Mouse (Mus musculus): Measurements from ENCODE around the gene Rassf7.

Rassf7 gene

GRCm38 (mm10) chr7:141215101-141215879 is at the start of gene Rassf7:
Gene Rassf7 (plus strand): TSS chr7:141215860.
- peak; percentile 98 for DNase-seq (ENCODE audit: extremely low spot score)

- no peak for DNase-seq (ENCODE audit: extremely low spot score)
Observed at GRCm38 (mm10) chr7:141167901-141168517, 47.7 kb upstream of the Rassf7 start.

GRCm38 (mm10) chr7:141168518-141168953 is 47.1 kb upstream of the Rassf7 start:
- peak; percentile 46 for DNase-seq (ENCODE audit: extremely low spot score)

GRCm38 (mm10) chr7:141169300-141169699 is 46.4 kb upstream of the Rassf7 start:
- DNase-seq (ENCODE audit: extremely low spot score): no peak

GRCm38 (mm10) chr7:141169866-141170265 is 45.8 kb upstream of the Rassf7 start:
- DNase-seq (ENCODE audit: extremely low spot score): no peak

GRCm38 (mm10) chr7:141172116-141173006 is 43.3 kb upstream of the Rassf7 start, which contains the start of gene Rnh1:
Gene Rnh1 (minus strand): TSS chr7:141172857.
- peak; percentile 96 for DNase-seq (ENCODE audit: extremely low spot score)

GRCm38 (mm10) chr7:141173323-141173850 is 42.3 kb upstream of the Rassf7 start:
- DNase-seq (ENCODE audit: extremely low spot score): no peak

- DNase-seq (ENCODE audit: extremely low spot score): no peak
Observed at GRCm38 (mm10) chr7:141175068-141175467, 40.6 kb upstream of the Rassf7 start.

GRCm38 (mm10) chr7:141176173-141176572 is 39.5 kb upstream of the Rassf7 start:
- DNase-seq (ENCODE audit: extremely low spot score): peak; percentile 83

- no peak for DNase-seq (ENCODE audit: extremely low spot score)
Observed at GRCm38 (mm10) chr7:141188194-141188593, 27.5 kb upstream of the Rassf7 start.

GRCm38 (mm10) chr7:141188733-141189132 is 26.9 kb upstream of the Rassf7 start:
- no peak for DNase-seq (ENCODE audit: extremely low spot score)

GRCm38 (mm10) chr7:141190220-141190619 is 25.4 kb upstream of the Rassf7 start:
- no peak for DNase-seq (ENCODE audit: extremely low spot score)

GRCm38 (mm10) chr7:141191036-141191435 is 24.6 kb upstream of the Rassf7 start:
- no peak for DNase-seq (ENCODE audit: extremely low spot score)

- DNase-seq (ENCODE audit: extremely low spot score): no peak
Observed at GRCm38 (mm10) chr7:141191796-141192685, 23.6 kb upstream of the Rassf7 start.

GRCm38 (mm10) chr7:141192776-141193347 is 22.8 kb upstream of the Rassf7 start:
- no peak for DNase-seq (ENCODE audit: extremely low spot score)

GRCm38 (mm10) chr7:141193348-141193856 is 22.3 kb upstream of the Rassf7 start:
- DNase-seq (ENCODE audit: extremely low spot score): peak; percentile 69

GRCm38 (mm10) chr7:141193948-141194347 is 21.7 kb upstream of the Rassf7 start, which contains the start of the genes Hras and Lrrc56:
Gene Hras (minus strand): TSS chr7:141194005.
Gene Lrrc56 (plus strand): TSS chr7:141194157.
- peak; percentile 97 for DNase-seq (ENCODE audit: extremely low spot score)

- no peak for DNase-seq (ENCODE audit: extremely low spot score)
Observed at GRCm38 (mm10) chr7:141194409-141194808, 21.3 kb upstream of the Rassf7 start.

GRCm38 (mm10) chr7:141194830-141195229 is 20.8 kb upstream of the Rassf7 start:
- peak; percentile 93 for DNase-seq (ENCODE audit: extremely low spot score)

- no peak for DNase-seq (ENCODE audit: extremely low spot score)
Observed at GRCm38 (mm10) chr7:141195754-141196153, 19.9 kb upstream of the Rassf7 start.
